Mouse (Mus musculus) myocyte (in vitro differentiated cells): ENCODE measurements around the gene Neu1. TPM values are rescaled to one million over a fixed set of nuclear protein-coding genes. Genes with fewer than 3 reads are reported as not detected.

Experiments
- H3K27me3 ChIP-seq: one replicate; pipeline ENCODE4 v1.6.1; 2011; ENCODE audit not compliant: control insufficient read depth, insufficient read depth, insufficient read length
- H3K36me3 ChIP-seq: one replicate; pipeline ENCODE4 v1.6.1; 2011; ENCODE audit not compliant: control insufficient read depth, insufficient read depth
- H3K4me2 ChIP-seq: one replicate; pipeline ENCODE4 v1.6.1; 2011; ENCODE audit warnings: low read depth, control low read depth
- H3K4me3 ChIP-seq: one replicate; pipeline ENCODE4 v1.5.1; 2011; ENCODE audit warnings: mild to moderate bottlenecking, control low read depth, moderate library complexity
- H3K79me2 ChIP-seq: one replicate; pipeline ENCODE4 v1.6.1; 2011; ENCODE audit not compliant: control insufficient read depth, insufficient read depth
- H3ac ChIP-seq: one replicate; pipeline ENCODE4 v1.6.1; 2011; ENCODE audit not compliant: control insufficient read depth, insufficient read length
- CEBPB ChIP-seq: IDR thresholded peaks from 2 replicates; pipeline ENCODE4 v1.6.1; 2011; ENCODE audit warnings: mild to moderate bottlenecking, moderate library complexity; ENCODE audit not compliant: poor library complexity, insufficient read depth, severe bottlenecking
- E2F4 ChIP-seq: IDR thresholded peaks from one replicate; pipeline ENCODE4 v1.6.1; 2011; ENCODE audit warnings: mild to moderate bottlenecking, control low read depth, moderate library complexity; ENCODE audit not compliant: insufficient read depth
- MAX ChIP-seq: IDR thresholded peaks from one replicate; pipeline ENCODE4 v1.6.1; 2011; ENCODE audit warnings: low read depth, mild to moderate bottlenecking, control low read depth
- MYOD1 ChIP-seq, 3 experiments: IDR thresholded peaks; one replicate each; pipeline ENCODE4 v1.6.1; 2011; ENCODE audit warnings: control low read depth in 2 of 3, low read depth in 2 of 3, mild to moderate bottlenecking in 2 of 3, moderate library complexity in 1 of 3; ENCODE audit not compliant: insufficient read length in 2 of 3, control insufficient read depth in 1 of 3
- MYOG ChIP-seq, 3 experiments: IDR thresholded peaks; one replicate each; pipeline ENCODE4 v1.6.1; 2011; ENCODE audit warnings: control low read depth in 2 of 3, low read depth in 2 of 3, mild to moderate bottlenecking in 2 of 3; ENCODE audit not compliant: insufficient read length in 2 of 3, control insufficient read depth in 1 of 3, insufficient read depth in 1 of 3
- POLR2A ChIP-seq: IDR thresholded peaks from one replicate; pipeline ENCODE4 v1.6.1; 2011; ENCODE audit warnings: low read depth, mild to moderate bottlenecking, control low read depth, moderate library complexity; ENCODE audit not compliant: insufficient read length
- POLR2AphosphoS2 ChIP-seq: IDR thresholded peaks from one replicate; pipeline ENCODE4 v1.6.1; 2011; ENCODE audit warnings: low read depth, control low read depth; ENCODE audit not compliant: insufficient read length
- REST ChIP-seq: IDR thresholded peaks from one replicate; pipeline ENCODE4 v1.6.1; 2011; ENCODE audit warnings: mild to moderate bottlenecking, control low read depth, moderate library complexity; ENCODE audit not compliant: insufficient read depth, insufficient read length
- SRF ChIP-seq: IDR thresholded peaks from one replicate; pipeline ENCODE4 v1.6.1; 2011; ENCODE audit warnings: low read depth; ENCODE audit not compliant: control insufficient read depth, insufficient read length
- TCF12 ChIP-seq: IDR thresholded peaks from one replicate; pipeline ENCODE4 v1.6.1; 2011; ENCODE audit warnings: mild to moderate bottlenecking, control low read depth; ENCODE audit not compliant: poor library complexity, insufficient read depth, severe bottlenecking
- TCF3 ChIP-seq: IDR thresholded peaks from one replicate; pipeline ENCODE4 v1.6.1; 2011; ENCODE audit warnings: low read depth, control low read depth; ENCODE audit not compliant: insufficient read length
- USF1 ChIP-seq: IDR thresholded peaks from one replicate; pipeline ENCODE4 v1.6.1; 2011; ENCODE audit warnings: low read depth, mild to moderate bottlenecking, control low read depth, moderate library complexity
- polyA plus RNA-seq: library from polyadenylated mRNA; unstranded; fragments of >200 nt; fragmentation: generic; extraction: Trizol; gene quantifications from one replicate; pipeline ENCODE4 v1.2.1, GENCODE M21; 2012; ENCODE audit warnings: missing spikeins

Neu1 gene
- polyA plus RNA-seq: 30.1 TPM

DNA sequence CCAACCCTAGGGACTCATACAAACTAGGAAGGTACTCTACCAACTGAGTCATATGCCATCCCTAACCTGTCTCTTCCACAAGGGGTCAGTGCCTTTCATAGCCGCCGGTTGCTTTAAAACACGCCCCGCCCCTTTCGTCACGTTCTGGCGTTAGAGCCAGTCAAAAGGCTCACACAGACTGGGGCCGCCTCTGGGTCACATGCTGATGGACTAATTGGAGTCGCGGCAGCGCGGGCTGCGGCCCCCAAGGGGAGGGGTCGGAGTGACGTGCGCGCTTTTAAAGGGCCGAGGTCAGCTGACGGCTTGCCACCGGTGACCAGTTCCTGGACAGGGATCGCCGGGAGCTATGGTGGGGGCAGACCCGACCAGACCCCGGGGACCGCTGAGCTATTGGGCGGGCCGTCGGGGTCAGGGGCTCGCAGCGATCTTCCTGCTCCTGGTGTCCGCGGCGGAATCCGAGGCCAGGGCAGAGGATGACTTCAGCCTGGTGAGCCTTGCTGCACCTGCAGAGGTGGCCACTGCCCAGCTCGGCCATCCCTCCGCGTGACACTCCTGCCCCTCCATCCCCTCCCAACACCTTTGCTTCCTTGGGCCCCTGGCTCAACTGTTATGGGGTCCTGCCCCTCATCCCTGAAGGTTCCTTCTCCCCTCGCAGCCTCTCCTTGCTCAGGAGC is at the start of gene Neu1:
Neu1 (plus strand) TSS at position 193 of the 674 bp plus-strand sequence.
- peaks cover 4% of the 10 kb centered on the region for H3K36me3 ChIP-seq
- TF ChIP-seq TCF3: no peak
- peak; percentile 91 for TF ChIP-seq USF1
- peak; percentile 83 for TF ChIP-seq POLR2AphosphoS2
- peak; percentile 56 for TF ChIP-seq E2F4
- no peak for TF ChIP-seq REST
- TF ChIP-seq MYOG (IDR thresholded peaks at IDR 0.05; ENCODE audit: control insufficient read depth in 1 of 3, insufficient read depth in 1 of 3, insufficient read length in 2 of 3, low read depth in 2 of 3): no peak
- peak; percentile 6 for TF ChIP-seq SRF
- peak in 1 of 3 experiments; percentile 14 for TF ChIP-seq MYOD1 (IDR thresholded peaks at IDR 0.05; ENCODE audit: control insufficient read depth in 1 of 3, insufficient read length in 2 of 3, low read depth in 2 of 3)
- peak; percentile 89 for TF ChIP-seq POLR2A
- H3ac ChIP-seq: peak within 1 kb of the TSS; percentile 44
- no peaks in the 10 kb centered on the region for H3K79me2 ChIP-seq
- H3K4me3 ChIP-seq: peak within 1 kb of the TSS; percentile 59
- no peaks in the 10 kb centered on the region for H3K27me3 ChIP-seq
- H3K4me2 ChIP-seq: peak within 1 kb of the TSS; percentile 99

DNA sequence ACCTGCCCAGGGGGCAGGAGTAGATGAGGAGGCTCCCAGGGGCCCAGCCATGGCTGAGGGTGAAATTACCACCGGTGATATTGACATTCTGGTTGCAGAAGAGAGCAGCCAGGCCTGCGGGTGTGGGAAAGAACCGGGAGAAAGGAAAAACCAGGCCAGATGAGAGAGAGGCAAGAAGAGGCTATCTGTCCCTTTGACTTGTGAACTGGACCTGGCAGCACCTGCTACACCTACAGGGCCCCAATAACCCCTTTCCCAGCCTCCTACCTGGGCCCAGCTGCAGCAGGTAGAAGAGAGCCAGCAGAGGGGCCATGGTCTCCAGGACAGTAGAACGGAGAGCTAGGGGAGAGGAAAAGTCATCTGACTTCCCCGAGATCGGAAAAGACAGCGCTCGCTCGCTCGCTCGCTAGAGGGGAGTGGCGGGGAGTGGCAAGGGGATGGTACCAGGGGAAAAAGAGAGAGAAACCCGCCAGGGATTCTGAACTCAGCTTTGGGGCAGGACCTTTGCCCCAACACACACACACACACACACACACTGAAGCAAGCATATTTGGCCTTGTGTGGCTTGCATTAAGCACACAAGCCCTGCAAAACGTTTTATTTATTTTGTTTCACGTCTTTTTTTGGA is 49.3 kb upstream of the Neu1 start, which contains the start of gene Gm20547:
Gm20547 (minus strand) TSS at position 360 of the 628 bp plus-strand sequence.
- Histone ChIP-seq H3K27me3 (no peaks in the 10 kb centered on the region), H3K4me2 (no peak within 1 kb of the TSS), H3K4me3 (no peak within 1 kb of the TSS)

GRCm38 (mm10) chr17:34883332-34883731 is 47.7 kb upstream of the Neu1 start:
- H3K79me2 ChIP-seq: no peaks in the 10 kb centered on the region
- H3ac ChIP-seq: no peak overlapping the region
- TF ChIP-seq MAX (no peak), POLR2AphosphoS2 (no peak), TCF3 (no peak), POLR2A (no peak), REST (no peak), MYOG (IDR thresholded peaks at IDR 0.05; ENCODE audit: control insufficient read depth in 1 of 3, insufficient read depth in 1 of 3, insufficient read length in 2 of 3, low read depth in 2 of 3) (no peak), SRF (no peak), TCF12 (no peak), CEBPB (no peak), MYOD1 (IDR thresholded peaks at IDR 0.05; ENCODE audit: control insufficient read depth in 1 of 3, insufficient read length in 2 of 3, low read depth in 2 of 3) (no peak), E2F4 (no peak), USF1 (no peak)
- H3K4me3 ChIP-seq: no peak overlapping the region
- H3K36me3 ChIP-seq: no peaks in the 10 kb centered on the region
- no peak overlapping the region for H3K4me2 ChIP-seq
- no peaks in the 10 kb centered on the region for H3K27me3 ChIP-seq

More for the DNA sequence above, 49.3 kb upstream of the Neu1 start, which contains the start of gene Gm20547:
- no peaks in the 10 kb centered on the region for H3K36me3 ChIP-seq
- TF ChIP-seq CEBPB (no peak), POLR2AphosphoS2 (no peak), E2F4 (no peak)
- H3ac ChIP-seq: no peak within 1 kb of the TSS
- no peaks in the 10 kb centered on the region for H3K79me2 ChIP-seq

- H3K36me3 ChIP-seq: no peaks in the 10 kb centered on the region
- no peak overlapping the region for H3K4me2 ChIP-seq
- no peaks in the 10 kb centered on the region for H3K27me3 ChIP-seq
- H3K79me2 ChIP-seq: no peaks in the 10 kb centered on the region
- no peak overlapping the region for H3K4me3 ChIP-seq
- H3ac ChIP-seq: no peak overlapping the region
- TF ChIP-seq POLR2AphosphoS2 (no peak), TCF12 (no peak), TCF3 (no peak), E2F4 (no peak), USF1 (no peak), REST (no peak)
These were observed 46.3 kb upstream of the Neu1 start for GRCm38 (mm10) chr17:34884704-34885103.

DNA sequence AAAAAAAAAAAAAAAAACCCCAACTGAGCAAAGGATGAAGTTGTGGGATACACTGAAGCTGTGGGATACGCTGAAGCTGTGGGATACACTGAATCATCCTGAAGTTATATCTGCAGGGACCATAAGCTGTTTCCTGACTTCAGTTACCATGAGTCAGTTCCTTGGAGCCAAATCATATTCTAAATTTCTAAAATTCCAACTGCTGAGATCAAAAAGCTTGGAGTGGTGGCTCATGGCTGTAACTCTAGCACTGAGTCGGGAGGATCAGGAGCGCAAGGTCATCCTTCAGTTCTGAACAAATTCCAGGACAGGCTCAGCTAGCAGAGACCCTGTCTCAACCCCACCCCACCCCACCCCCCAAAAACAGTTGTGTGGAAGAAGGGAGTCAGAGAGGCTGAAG is 45.4 kb upstream of the Neu1 start:
- no peak overlapping the region for H3K4me2 ChIP-seq

More for the DNA sequence above, 45.4 kb upstream of the Neu1 start:
- no peaks in the 10 kb centered on the region for H3K36me3 ChIP-seq
- no peaks in the 10 kb centered on the region for H3K79me2 ChIP-seq
- no peaks in the 10 kb centered on the region for H3K27me3 ChIP-seq
- no peak overlapping the region for H3K4me3 ChIP-seq
- TF ChIP-seq CEBPB (no peak), MYOG (IDR thresholded peaks at IDR 0.05; ENCODE audit: control insufficient read depth in 1 of 3, insufficient read depth in 1 of 3, insufficient read length in 2 of 3, low read depth in 2 of 3) (no peak), POLR2AphosphoS2 (no peak), MYOD1 (IDR thresholded peaks at IDR 0.05; ENCODE audit: control insufficient read depth in 1 of 3, insufficient read length in 2 of 3, low read depth in 2 of 3) (no peak), MAX (no peak), TCF3 (no peak), SRF (no peak), POLR2A (no peak), USF1 (no peak), E2F4 (no peak), TCF12 (no peak), REST (no peak)
- no peak overlapping the region for H3ac ChIP-seq
